Comparison of ENCODE assay signal across 14 mouse cellular contexts in genomic region chr17:75180956-75181588, GRCm38 (mm10).
DNase-seq lines count a peak whose midpoint lies in the region; ATAC-seq and TF ChIP-seq lines count a peak whose summit lies in the region.
"Had no signal": no experiment of that assay in that cellular context is flagged by ENCODE, and none has a peak within 500 bp of the region (broad histone marks: within the 10 kb centered on the region; RNA-seq: fewer than 3 reads in every experiment).

No protein-coding gene starts in this region.

- H3K27ac ChIP-seq in liver, postnatal 0 days (ENCODE audit: low read depth) = no peak overlapping the region
- H3K27ac ChIP-seq in midbrain, embryonic 16.5 days (ENCODE audit: low read length) = no peak overlapping the region
- H3K27ac ChIP-seq in kidney, embryonic 14.5 days (ENCODE audit: low read depth, low read length) = no peak overlapping the region
- H3K27ac ChIP-seq: forebrain, embryonic 12.5 days; kidney, postnatal 0 days; midbrain, embryonic 15.5 days had no signal

- H3K4me2 ChIP-seq in liver, postnatal 0 days (ENCODE audit: low read depth, low read length) = peak overlapping the region; percentile 27
- no peak overlapping the region for H3K4me2 ChIP-seq in midbrain, embryonic 16.5 days (ENCODE audit: low read length)
- no peak overlapping the region for H3K4me2 ChIP-seq in kidney, embryonic 14.5 days (replicated peaks; ENCODE audit: low read depth, low read length)
- H3K4me2 ChIP-seq: forebrain, embryonic 12.5 days; midbrain, embryonic 15.5 days had no signal

- DNase-seq in liver, postnatal 0 days = no peak
- no peak for DNase-seq in liver
- peak; percentile 30 for DNase-seq in lung, postnatal 25 days (ENCODE audit: low spot score)
- no peak for DNase-seq in layer of hippocampus, adult 9-10 months (ENCODE audit: low spot score)
- DNase-seq: adrenal gland, adult 8-10 months; cerebellum, adult 9-11 months; heart, adult 18-20 months; heart, postnatal 4 days had no signal

- no peaks in the 10 kb centered on the region for H3K36me3 ChIP-seq in liver, postnatal 0 days (replicated peaks; ENCODE audit: insufficient read depth, low read length)
- H3K36me3 ChIP-seq in midbrain, embryonic 16.5 days (ENCODE audit: control insufficient read depth, insufficient read depth, low read length) = no peaks in the 10 kb centered on the region
- no peaks in the 10 kb centered on the region for H3K36me3 ChIP-seq in kidney, embryonic 14.5 days (ENCODE audit: control insufficient read depth, insufficient read depth, low read length)
- H3K36me3 ChIP-seq: forebrain, embryonic 12.5 days; midbrain, embryonic 15.5 days had no signal

- H3K4me3 ChIP-seq in liver, postnatal 0 days (ENCODE audit: low read depth, low read length) = no peak overlapping the region
- no peak overlapping the region for H3K4me3 ChIP-seq in midbrain, embryonic 16.5 days (ENCODE audit: low read depth, low read length)
- H3K4me3 ChIP-seq in kidney, embryonic 14.5 days (ENCODE audit: low read length) = no peak overlapping the region
- H3K4me3 ChIP-seq: forebrain, embryonic 12.5 days; midbrain, embryonic 15.5 days had no signal

- ATAC-seq in liver, postnatal 0 days = no peak
- ATAC-seq in hematopoietic stem cell, adult 5-6 weeks (replicated peaks in 1 of 2; ENCODE audit: insufficient read depth in 1 of 2, low FRiP score in 2 of 2, low TSS enrichment in 1 of 2, low read depth in 1 of 2, poor library complexity in 2 of 2, severe bottlenecking in 2 of 2) = peak; percentile 68 to 70
- ATAC-seq in midbrain, embryonic 16.5 days = no peak
- ATAC-seq in kidney, embryonic 14.5 days (ENCODE audit: low FRiP score, low TSS enrichment) = no peak
- ATAC-seq: midbrain, embryonic 15.5 days had no signal

- no peak for TF ChIP-seq CTCF in liver, postnatal 0 days (IDR thresholded peaks at IDR 0.05; ENCODE audit: low read depth)

- H3K9ac ChIP-seq in liver, postnatal 0 days (replicated peaks) = no peak overlapping the region
- no peak overlapping the region for H3K9ac ChIP-seq in midbrain, embryonic 16.5 days (ENCODE audit: low read depth, low read length)
- no peak overlapping the region for H3K9ac ChIP-seq in kidney, embryonic 14.5 days (ENCODE audit: low read depth, low read length)
- H3K9ac ChIP-seq: forebrain, embryonic 12.5 days; midbrain, embryonic 15.5 days had no signal

- no peaks in the 10 kb centered on the region for H3K9me3 ChIP-seq in liver, postnatal 0 days (ENCODE audit: low read length)
- H3K9me3 ChIP-seq in midbrain, embryonic 16.5 days (replicated peaks; ENCODE audit: control insufficient read depth, low read length, poor library complexity, severe bottlenecking) = no peaks in the 10 kb centered on the region
- H3K9me3 ChIP-seq in kidney, embryonic 14.5 days (ENCODE audit: control insufficient read depth, low read length) = peaks cover 2% of the 10 kb centered on the region; the same call in 1 of the 2 replicates
- H3K9me3 ChIP-seq: forebrain, embryonic 12.5 days; midbrain, embryonic 15.5 days had no signal

- H3K4me1 ChIP-seq in liver, postnatal 0 days (ENCODE audit: insufficient read depth) = no peaks in the 10 kb centered on the region
- peaks cover 7% of the 10 kb centered on the region; the same call in 1 of the 2 replicates for H3K4me1 ChIP-seq in midbrain, embryonic 16.5 days (ENCODE audit: control insufficient read depth, insufficient read depth, low read length)
- H3K4me1 ChIP-seq in kidney, embryonic 14.5 days (ENCODE audit: control insufficient read depth, insufficient read depth, low read length) = peaks cover 5% of the 10 kb centered on the region; the same call in 1 of the 2 replicates

- no peaks in the 10 kb centered on the region for H3K27me3 ChIP-seq in liver, postnatal 0 days (ENCODE audit: insufficient read depth, low read length)
- no peaks in the 10 kb centered on the region; the same call in 1 of the 2 replicates for H3K27me3 ChIP-seq in midbrain, embryonic 16.5 days (ENCODE audit: control insufficient read depth, insufficient read depth, low read depth, low read length)
- H3K27me3 ChIP-seq in kidney, embryonic 14.5 days (ENCODE audit: control insufficient read depth, insufficient read depth, low read length) = no peaks in the 10 kb centered on the region
- H3K27me3 ChIP-seq: forebrain, embryonic 12.5 days; midbrain, embryonic 15.5 days had no signal

- TF ChIP-seq EP300 in liver, postnatal 0 days (IDR thresholded peaks at IDR 0.05; ENCODE audit: low read depth) = no peak

- WGBS in liver, postnatal 0 days (ENCODE audit: insufficient replicate concordance) = 51% methylated on average over 12 of the region's 12 CpGs
- 67% methylated on average over 12 of the region's 12 CpGs for WGBS in midbrain, embryonic 16.5 days
- 78% methylated on average over 12 of the region's 12 CpGs for WGBS in kidney, embryonic 14.5 days

Comparison
In these comparisons a context has a peak if more than half of its experiments do, and no peak if none do; other contexts are left out.
1. ATAC-seq: peak in hematopoietic stem cell, adult 5-6 weeks (2 of 2); none in liver, postnatal 0 days (single experiment), midbrain, embryonic 16.5 days (single experiment) and kidney, embryonic 14.5 days (single experiment).